ENCODE assay signal across 19 mouse cellular contexts in genomic region chr1:83117661-83118060, GRCm38 (mm10). TPM values are rescaled to one million over a fixed set of nuclear protein-coding genes. Genes with fewer than 3 reads are reported as not detected.
DNase-seq lines count a peak whose midpoint lies in the region.
"Had no signal": no experiment of that assay in that cellular context is flagged by ENCODE, and none has a peak within 500 bp of the region (broad histone marks: within the 10 kb centered on the region; RNA-seq: fewer than 3 reads in every experiment).

No protein-coding gene starts in this region.

- peak; percentile 4 to 8 for DNase-seq in layer of hippocampus, adult 8-10 months (ENCODE audit: low spot score in 2 of 2)
- no peak for DNase-seq in layer of hippocampus, postnatal 36 days
- DNase-seq in right cerebral cortex, adult 2 months (ENCODE audit: low spot score in 2 of 2), result peak; percentile 39 to 56
- no peak for DNase-seq in right cerebral cortex, postnatal 14 days
- DNase-seq in left cerebral cortex, postnatal 25 days (ENCODE audit: low spot score in 2 of 2), result peak; percentile 35 to 87
- DNase-seq in telencephalon, adult 2 months (ENCODE audit: low read depth, low spot score), result peak; percentile 65
- no peak for DNase-seq in yolk sac, embryonic 10.5 days (ENCODE audit: low spot score)
- DNase-seq in thymus, postnatal 36 days, result no peak
- DNase-seq: adrenal gland, adult 8-10 months; cerebellum, adult 18-20 months; cerebellum, postnatal 25 days; kidney, adult 11 months; kidney, postnatal 36 days; lung, embryonic 14.5 days had no signal

- intact Hi-C loops in left cerebral cortex, postnatal 25 days (cut with DNase I), result no loop called here

RNA-seq across cellular contexts. Expression of gene Ccl20, which starts 1.1 kb away (rescaled TPM):
- total RNA-seq in layer of hippocampus, adult 8-10 months (2022), result not detected
- total RNA-seq in layer of hippocampus, postnatal 36 days (2021), result not detected
- total RNA-seq in left cerebral cortex, postnatal 25 days (2021), result not detected
- total RNA-seq: adrenal gland, adult 8-10 months; gastrocnemius, adult 18-20 months; hematopoietic stem cell, adult 5-6 weeks; left cerebral cortex, postnatal 10 days; megakaryocyte, adult 5-6 weeks; MEL had no signal

RNA-seq across cellular contexts. Expression of gene Daw1, which starts 41.9 kb away (rescaled TPM):
- 1 to 10 TPM in 2 of 4 experiments, under 1 TPM in 2; 0.66 to 1.6 (median 1.1) TPM for total RNA-seq in layer of hippocampus, adult 8-10 months (2022)
- total RNA-seq in layer of hippocampus, postnatal 36 days (2021), result under 1 TPM; 0.45 to 0.48 TPM
- total RNA-seq in left cerebral cortex, postnatal 25 days (2021), result under 1 TPM; 0.32 to 0.39 TPM
- total RNA-seq: adrenal gland, adult 8-10 months; gastrocnemius, adult 18-20 months; hematopoietic stem cell, adult 5-6 weeks; megakaryocyte, adult 5-6 weeks; MEL had no signal

RNA-seq across cellular contexts. Expression of gene Krtap28-13, which starts 56.9 kb away (rescaled TPM):
- total RNA-seq in layer of hippocampus, adult 8-10 months (2022), result under 1 TPM in 1 of 4 experiments, not detected in 3; 0.33 TPM
- not detected for total RNA-seq in layer of hippocampus, postnatal 36 days (2021)
- total RNA-seq in left cerebral cortex, postnatal 25 days (2021), result not detected
- total RNA-seq: adrenal gland, adult 8-10 months; gastrocnemius, adult 18-20 months; hematopoietic stem cell, adult 5-6 weeks; left cerebral cortex, postnatal 10 days; megakaryocyte, adult 5-6 weeks; MEL had no signal

RNA-seq across cellular contexts. Expression of gene A030005K14Rik, which starts 58.5 kb away (rescaled TPM):
- total RNA-seq in layer of hippocampus, adult 8-10 months (2022), result not detected
- not detected for total RNA-seq in layer of hippocampus, postnatal 36 days (2021)
- not detected for total RNA-seq in left cerebral cortex, postnatal 25 days (2021)
- total RNA-seq: adrenal gland, adult 8-10 months; gastrocnemius, adult 18-20 months; hematopoietic stem cell, adult 5-6 weeks; left cerebral cortex, postnatal 10 days; megakaryocyte, adult 5-6 weeks; MEL had no signal

Comparison
In these comparisons a context has a peak if more than half of its experiments do, and no peak if none do; other contexts are left out.
1. DNase-seq: peak in layer of hippocampus, adult 8-10 months (2 of 2), right cerebral cortex, adult 2 months (2 of 2), left cerebral cortex, postnatal 25 days (2 of 2) and telencephalon, adult 2 months (single experiment); none in layer of hippocampus, postnatal 36 days (0 of 2), right cerebral cortex, postnatal 14 days (single experiment), yolk sac, embryonic 10.5 days (single experiment) and thymus, postnatal 36 days (0 of 2).